Mouse (Mus musculus) liver, postnatal 0 days (tissue): Measurements from ENCODE around the gene Thsd4.

ENCODE experiments used
- CTCF ChIP-seq: sonication (generic); IDR thresholded peaks from 2 replicates; pipeline ENCODE4 v1.5.1; 2016; ENCODE audit warnings: antibody characterized with exemption, low read depth
- EP300 ChIP-seq: IDR thresholded peaks from 2 replicates; pipeline ENCODE4 v1.6.1; 2016; ENCODE audit warnings: antibody characterized with exemption, low read depth, mild to moderate bottlenecking

- no peak for TF ChIP-seq CTCF
- TF ChIP-seq EP300, result no peak
Observed at GRCm38 (mm10) chr9:60082107-60082581, 439.7 kb downstream of the Thsd4 start.
